22 mouse cellular contexts compared by ENCODE assay signal in the genomic region with DNA sequence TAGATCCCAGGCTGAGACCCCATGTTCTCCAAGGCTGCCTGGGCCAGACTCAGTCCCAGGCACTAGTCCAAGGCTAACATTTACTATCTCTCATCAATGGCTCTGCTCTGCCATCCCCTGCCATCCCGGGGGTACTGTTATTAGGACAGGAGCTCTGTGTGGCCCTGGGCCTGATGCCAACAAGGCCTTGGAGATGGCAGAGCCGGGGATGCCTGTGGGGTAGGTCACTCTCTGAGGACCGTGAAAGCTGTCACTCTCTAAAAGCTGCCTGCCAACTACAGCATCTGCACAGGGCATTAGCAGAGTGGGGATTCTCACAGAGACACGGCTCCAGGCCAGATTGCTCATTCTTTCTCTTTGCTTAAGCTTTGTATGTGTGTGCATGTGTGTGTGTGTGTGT. TPM values are rescaled to one million over a fixed set of nuclear protein-coding genes. Genes with fewer than 3 reads are reported as not detected.
DNase-seq lines count a peak whose midpoint lies in the region; ATAC-seq and TF ChIP-seq lines count a peak whose summit lies in the region.
"Had no signal": no experiment of that assay in that cellular context is flagged by ENCODE, and none has a peak within 500 bp of the region (broad histone marks: within the 10 kb centered on the region; RNA-seq: fewer than 3 reads in every experiment).

No protein-coding gene starts in this region.

- peak; percentile 72 to 81 for DNase-seq in cerebellum, postnatal 14 days
- DNase-seq in cerebellum, adult 2 months: no peak
- DNase-seq in midbrain, embryonic 10.5 days (ENCODE audit: low spot score): no peak
- DNase-seq in adipocyte (ENCODE audit: low spot score): peak; percentile 12
- DNase-seq in kidney, postnatal 25 days: no peak
- DNase-seq: B cell, adult 2 months; cerebellum, postnatal 36 days; heart, postnatal 36 days; kidney, adult 11 months had no signal

- H3K27me3 ChIP-seq in cerebellum, adult 2 months (ENCODE audit: control insufficient read depth, insufficient read depth, low read length): no peaks in the 10 kb centered on the region
- H3K27me3 ChIP-seq in midbrain, embryonic 13.5 days: 0 out of 2 replicates have a peak, but pooled peaks cover 4% of the 10 kb centered on the region
- H3K27me3 ChIP-seq in midbrain, embryonic 10.5 days (ENCODE audit: low read depth, poor library complexity, severe bottlenecking): peaks cover 31% of the 10 kb centered on the region
- no peaks in the 10 kb centered on the region; the same call in 1 of the 2 replicates for H3K27me3 ChIP-seq in hindbrain, embryonic 16.5 days (replicated peaks; ENCODE audit: control insufficient read depth, insufficient read depth, low read length)
- H3K27me3 ChIP-seq: limb, embryonic 13.5 days; liver, embryonic 15.5 days; Patski; stomach, embryonic 15.5 days had no signal

- H3K4me2 ChIP-seq in midbrain, embryonic 13.5 days (replicated peaks): no peak overlapping the region
- H3K4me2 ChIP-seq in hindbrain, embryonic 16.5 days (ENCODE audit: low read length): no peak overlapping the region
- H3K4me2 ChIP-seq: forebrain, embryonic 12.5 days; heart, embryonic 12.5 days; limb, embryonic 13.5 days; liver, embryonic 15.5 days; stomach, embryonic 15.5 days had no signal

- H3K9me3 ChIP-seq in midbrain, embryonic 13.5 days: no peaks in the 10 kb centered on the region
- no peaks in the 10 kb centered on the region for H3K9me3 ChIP-seq in midbrain, embryonic 10.5 days (replicated peaks)
- no peaks in the 10 kb centered on the region for H3K9me3 ChIP-seq in hindbrain, embryonic 16.5 days (ENCODE audit: control insufficient read depth, low read length)
- H3K9me3 ChIP-seq: forebrain, embryonic 12.5 days; heart, embryonic 12.5 days; limb, embryonic 13.5 days; liver, embryonic 15.5 days; stomach, embryonic 15.5 days had no signal

- H3K4me1 ChIP-seq in cerebellum, adult 2 months (ENCODE audit: control insufficient read depth, insufficient read depth, low read length): peaks cover 6% of the 10 kb centered on the region
- peaks cover 12% of the 10 kb centered on the region for H3K4me1 ChIP-seq in midbrain, embryonic 13.5 days (replicated peaks)
- peaks cover 30% of the 10 kb centered on the region for H3K4me1 ChIP-seq in midbrain, embryonic 10.5 days
- H3K4me1 ChIP-seq in hindbrain, embryonic 16.5 days (ENCODE audit: control insufficient read depth, insufficient read depth, low read depth, low read length): peaks cover 10% of the 10 kb centered on the region
- H3K4me1 ChIP-seq: liver, embryonic 15.5 days had no signal

- TF ChIP-seq CTCF in cerebellum, adult 2 months (IDR thresholded peaks at IDR 0.05; ENCODE audit: borderline replicate concordance, insufficient read depth, low read depth, low read length): no peak

- H3K36me3 ChIP-seq in midbrain, embryonic 13.5 days: no peaks in the 10 kb centered on the region
- H3K36me3 ChIP-seq in midbrain, embryonic 10.5 days: no peaks in the 10 kb centered on the region
- no peaks in the 10 kb centered on the region for H3K36me3 ChIP-seq in hindbrain, embryonic 16.5 days (ENCODE audit: control insufficient read depth, insufficient read depth, low read length)
- H3K36me3 ChIP-seq: forebrain, embryonic 12.5 days; heart, embryonic 12.5 days; liver, embryonic 15.5 days; stomach, embryonic 15.5 days had no signal

- 9% methylated on average over 4 of the region's 4 CpGs for WGBS in cerebellum, adult 2 months
- 62% methylated on average over 4 of the region's 4 CpGs for WGBS in midbrain, embryonic 13.5 days
- WGBS in midbrain, embryonic 10.5 days: 83% methylated on average over 4 of the region's 4 CpGs
- WGBS in hindbrain, embryonic 16.5 days: 29% methylated on average over 4 of the region's 4 CpGs

- H3K27ac ChIP-seq in cerebellum, adult 2 months (ENCODE audit: insufficient read depth, low read length): no peak overlapping the region
- 0 out of 2 replicates have a peak overlapping the region, but pooled peaks have one; percentile 19 for H3K27ac ChIP-seq in midbrain, embryonic 13.5 days
- H3K27ac ChIP-seq in midbrain, embryonic 10.5 days (replicated peaks): no peak overlapping the region
- no peak overlapping the region for H3K27ac ChIP-seq in hindbrain, embryonic 16.5 days (ENCODE audit: low read depth, low read length)
- H3K27ac ChIP-seq: forebrain, embryonic 12.5 days; kidney, postnatal 0 days; left cerebral cortex, adult 2 months; limb, embryonic 13.5 days; liver, embryonic 15.5 days; stomach, embryonic 15.5 days had no signal

- no peak overlapping the region for H3K9ac ChIP-seq in midbrain, embryonic 13.5 days (replicated peaks)
- H3K9ac ChIP-seq in hindbrain, embryonic 16.5 days (ENCODE audit: low read depth, low read length): no peak overlapping the region
- H3K9ac ChIP-seq: forebrain, embryonic 12.5 days; heart, embryonic 12.5 days; limb, embryonic 13.5 days; liver, embryonic 15.5 days; stomach, embryonic 15.5 days had no signal

- no peak overlapping the region for H3K4me3 ChIP-seq in cerebellum, adult 2 months (replicated peaks; ENCODE audit: insufficient read depth, low read depth, low read length)
- H3K4me3 ChIP-seq in midbrain, embryonic 13.5 days (replicated peaks): no peak overlapping the region
- H3K4me3 ChIP-seq in midbrain, embryonic 10.5 days: no peak overlapping the region
- no peak overlapping the region for H3K4me3 ChIP-seq in hindbrain, embryonic 16.5 days (ENCODE audit: low read length)
- H3K4me3 ChIP-seq: forebrain, embryonic 12.5 days; heart, embryonic 12.5 days; left cerebral cortex, adult 2 months; limb, embryonic 13.5 days; liver, embryonic 15.5 days; stomach, embryonic 15.5 days had no signal

- TF ChIP-seq POLR2A in cerebellum, adult 2 months (IDR thresholded peaks at IDR 0.05; ENCODE audit: borderline replicate concordance, insufficient read depth, low read length): no peak

- ATAC-seq in midbrain, embryonic 13.5 days: 0 out of 2 replicates have a peak, but pooled peaks have one; percentile 41
- peak; percentile 73 for ATAC-seq in hindbrain, embryonic 16.5 days
- no peak for ATAC-seq in megakaryocyte progenitor cell, adult 5-6 weeks (replicated peaks; ENCODE audit: poor library complexity)
- ATAC-seq: lung, postnatal 0 days; Patski had no signal

RNA-seq across cellular contexts. Expression of a gene that starts 26.0 kb away (rescaled TPM):
- polyA plus RNA-seq in cerebellum, adult 2 months (2012; rRNA removed): 13.6 and 14.5 TPM in 2 replicates
- polyA plus RNA-seq in midbrain, embryonic 13.5 days (2015; fragmentation: Nextera tagmentation; extraction: Ambion mirVana): 12.6 and 14.7 TPM in 2 replicates
- 2.4 and 2.7 TPM in 2 replicates for polyA plus RNA-seq in midbrain, embryonic 10.5 days (2016; fragmentation: Nextera tagmentation; extraction: Ambion mirVana)
- 37.4 and 48.4 TPM in 2 replicates for polyA plus RNA-seq in hindbrain, embryonic 16.5 days (2015; fragmentation: Nextera tagmentation; extraction: Ambion mirVana)
- not detected in 2 replicates for total RNA-seq in megakaryocyte progenitor cell, adult 5-6 weeks (2015)
- total RNA-seq in megakaryocyte progenitor cell, adult 5-6 weeks (2017): not detected in 2 replicates
- total RNA-seq: megakaryocyte, adult 5-6 weeks had no signal

Comparison
In these comparisons a context has a peak if more than half of its experiments do, and no peak if none do; other contexts are left out.
1. DNase-seq: peak in cerebellum, postnatal 14 days (2 of 2) and adipocyte (single experiment); none in cerebellum, adult 2 months (0 of 2), midbrain, embryonic 10.5 days (single experiment) and kidney, postnatal 25 days (0 of 2).